In the genomic region with DNA sequence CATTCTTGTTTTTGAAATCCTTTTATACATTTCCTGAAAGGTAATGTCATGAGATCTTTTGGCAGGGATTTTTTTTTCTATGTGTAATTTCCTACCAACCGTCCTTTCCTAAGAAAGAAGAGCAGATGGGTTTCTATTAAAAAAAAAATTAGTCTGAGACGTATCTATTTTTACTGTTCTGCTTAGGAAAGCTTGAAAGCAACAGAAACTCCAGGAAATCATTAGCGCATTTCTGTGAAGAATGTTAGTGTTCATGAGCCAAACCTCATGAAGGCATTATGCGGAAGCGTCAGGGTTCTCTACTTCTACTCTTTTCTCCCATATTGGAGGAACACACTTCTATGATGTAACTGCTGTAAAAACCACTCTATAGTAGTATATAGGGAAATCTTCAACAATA, we compare ENCODE assay signal across 26 mouse cellular contexts.
A peak's percentile ranks its signal among the peaks of the same experiment; 100 is the strongest.
DNase-seq lines count a peak whose midpoint lies in the region; ATAC-seq lines count a peak whose summit lies in the region.
"Had no signal": no experiment of that assay in that cellular context is flagged by ENCODE, and none has a peak within 500 bp of the region (broad histone marks: within the 10 kb centered on the region; RNA-seq: fewer than 3 reads in every experiment).

No protein-coding gene starts in this region.

- H3K4me2 ChIP-seq in forebrain, embryonic 13.5 days, result no peak overlapping the region
- H3K4me2 ChIP-seq in forebrain, embryonic 11.5 days (ENCODE audit: low read depth, low read length, severe bottlenecking), result no peak overlapping the region
- H3K4me2 ChIP-seq: embryonic facial prominence, embryonic 13.5 days; heart, embryonic 12.5 days; heart, embryonic 15.5 days; hindbrain, embryonic 13.5 days; intestine, embryonic 15.5 days had no signal

- H3K9ac ChIP-seq in forebrain, embryonic 13.5 days, result no peak overlapping the region
- H3K9ac ChIP-seq in forebrain, embryonic 11.5 days (ENCODE audit: low read length), result no peak overlapping the region
- H3K9ac ChIP-seq: embryonic facial prominence, embryonic 13.5 days; heart, embryonic 12.5 days; heart, embryonic 15.5 days; hindbrain, embryonic 13.5 days; intestine, embryonic 15.5 days had no signal

- peak; percentile 19; the same call in 1 of the 2 replicates for ATAC-seq in forebrain, embryonic 13.5 days
- no peak for ATAC-seq in forebrain, embryonic 11.5 days (replicated peaks; ENCODE audit: low FRiP score)
- ATAC-seq in frontal cortex, adult (ENCODE audit: low TSS enrichment), result peak; percentile 64
- ATAC-seq in granulocyte monocyte progenitor cell, adult 5-6 weeks (replicated peaks; ENCODE audit: poor library complexity, severe bottlenecking), result no peak
- ATAC-seq: activated CD4-positive, CD25-positive, alpha-beta regulatory T cell, adult 4 months; intestine, embryonic 15.5 days had no signal

- H3K4me3 ChIP-seq in forebrain, embryonic 13.5 days, result no peak overlapping the region
- no peak overlapping the region for H3K4me3 ChIP-seq in forebrain, embryonic 11.5 days (ENCODE audit: low read depth, low read length)
- H3K4me3 ChIP-seq: embryonic facial prominence, embryonic 10.5 days; embryonic facial prominence, embryonic 13.5 days; erythroblast, embryonic 14.5 days; heart, embryonic 12.5 days; heart, embryonic 15.5 days; hindbrain, embryonic 10.5 days; hindbrain, embryonic 13.5 days; intestine, embryonic 15.5 days had no signal

- no peaks in the 10 kb centered on the region for H3K4me1 ChIP-seq in forebrain, embryonic 13.5 days
- H3K4me1 ChIP-seq in forebrain, embryonic 11.5 days (replicated peaks; ENCODE audit: control insufficient read depth, insufficient read depth, low read length), result no peaks in the 10 kb centered on the region
- H3K4me1 ChIP-seq: embryonic facial prominence, embryonic 10.5 days; embryonic facial prominence, embryonic 13.5 days; heart, embryonic 12.5 days; heart, embryonic 15.5 days; hindbrain, embryonic 10.5 days; hindbrain, embryonic 13.5 days; intestine, embryonic 15.5 days had no signal

- no peaks in the 10 kb centered on the region for H3K36me3 ChIP-seq in forebrain, embryonic 13.5 days (ENCODE audit: poor library complexity, severe bottlenecking)
- no peaks in the 10 kb centered on the region for H3K36me3 ChIP-seq in forebrain, embryonic 11.5 days (ENCODE audit: control insufficient read depth, insufficient read depth, low read length)
- H3K36me3 ChIP-seq: embryonic facial prominence, embryonic 10.5 days; embryonic facial prominence, embryonic 13.5 days; heart, embryonic 12.5 days; heart, embryonic 15.5 days; hindbrain, embryonic 10.5 days; hindbrain, embryonic 13.5 days; intestine, embryonic 15.5 days had no signal

- H3K27ac ChIP-seq in forebrain, embryonic 13.5 days, result no peak overlapping the region
- no peak overlapping the region for H3K27ac ChIP-seq in forebrain, embryonic 11.5 days (ENCODE audit: low read depth, low read length)
- H3K27ac ChIP-seq: embryonic facial prominence, embryonic 10.5 days; embryonic facial prominence, embryonic 13.5 days; heart, embryonic 15.5 days; hindbrain, embryonic 10.5 days; hindbrain, embryonic 13.5 days; intestine, embryonic 15.5 days had no signal

- H3K27me3 ChIP-seq in forebrain, embryonic 13.5 days, result no peaks in the 10 kb centered on the region
- no peaks in the 10 kb centered on the region for H3K27me3 ChIP-seq in forebrain, embryonic 11.5 days (ENCODE audit: control insufficient read depth, insufficient read depth, low read length)
- H3K27me3 ChIP-seq: embryonic facial prominence, embryonic 13.5 days; heart, embryonic 12.5 days; heart, embryonic 15.5 days; hindbrain, embryonic 13.5 days; intestine, embryonic 15.5 days had no signal

- H3K9me3 ChIP-seq in forebrain, embryonic 13.5 days (replicated peaks), result no peaks in the 10 kb centered on the region
- no peaks in the 10 kb centered on the region for H3K9me3 ChIP-seq in forebrain, embryonic 11.5 days (ENCODE audit: control insufficient read depth, low read length)
- H3K9me3 ChIP-seq: embryonic facial prominence, embryonic 10.5 days; embryonic facial prominence, embryonic 13.5 days; heart, embryonic 12.5 days; heart, embryonic 15.5 days; hindbrain, embryonic 10.5 days; hindbrain, embryonic 13.5 days; intestine, embryonic 15.5 days had no signal

- DNase-seq in forebrain, embryonic 11.5 days (ENCODE audit: low spot score), result no peak
- DNase-seq in frontal cortex, postnatal 25 days (ENCODE audit: low spot score in 2 of 2), result no peak
- DNase-seq in right cerebral cortex, adult 18-20 months, result peak; percentile 3
- DNase-seq in right cerebral cortex, postnatal 25 days, result no peak
- DNase-seq in gastrocnemius, postnatal 10 days, result no peak
- DNase-seq: adrenal gland, adult 8-10 months; adrenal gland, postnatal 25 days; cerebellum, adult 11 months; cerebellum, adult 9-11 months; gastrocnemius, postnatal 14 days; heart, adult 18-20 months; heart, postnatal 10 days; heart, postnatal 36 days; kidney, adult 11 months had no signal

- WGBS in forebrain, embryonic 13.5 days, result 84% methylated on average over 5 of the region's 5 CpGs
- WGBS in forebrain, embryonic 11.5 days, result 89% methylated on average over 5 of the region's 5 CpGs

Comparison
In these comparisons a context has a peak if more than half of its experiments do, and no peak if none do; other contexts are left out.
1. ATAC-seq: peak in forebrain, embryonic 13.5 days (single experiment) and frontal cortex, adult (single experiment); none in forebrain, embryonic 11.5 days (single experiment) and granulocyte monocyte progenitor cell, adult 5-6 weeks (single experiment).